Mouse (Mus musculus) liver, postnatal 0 days (tissue): ENCODE measurements around the gene Msh5. TPM values are rescaled to one million over a fixed set of nuclear protein-coding genes. Genes with fewer than 3 reads are reported as not detected.

Source experiments
- ATAC-seq: fragments of 200-750 bp; cut with Nextera tagmentation; 2 replicates; pipeline ENCODE4 v1.8.0; 2017; ENCODE audit warnings: mild to moderate bottlenecking, moderate library complexity
- DNase-seq: peaks from one replicate; pipeline ENCODE4 v3.0.0-alpha.2; 2016
- H3K27ac ChIP-seq: fragments of 300-500 bp; sonication (generic); 2 replicates; pipeline ENCODE4 v1.5.1; 2014; ENCODE audit warnings: antibody characterized with exemption, moderate library complexity, mild to moderate bottlenecking, low read depth
- H3K27me3 ChIP-seq: fragments of 300-500 bp; sonication (generic); 2 replicates; pipeline ENCODE4 v1.6.1; 2014; ENCODE audit warnings: low read length, control low read depth, mixed read lengths; ENCODE audit not compliant: insufficient read depth
- H3K36me3 ChIP-seq: fragments of 300-500 bp; sonication (generic); replicated peaks from 2 replicates; pipeline ENCODE4 v1.6.1; 2014; ENCODE audit warnings: mild to moderate bottlenecking, control low read depth, low read length, moderate library complexity, mixed read lengths; ENCODE audit not compliant: insufficient read depth
- H3K4me1 ChIP-seq: fragments of 300-500 bp; sonication (generic); 2 replicates; pipeline ENCODE4 v1.6.1; 2014; ENCODE audit warnings: antibody characterized with exemption, mild to moderate bottlenecking, control low read depth; ENCODE audit not compliant: insufficient read depth
- H3K4me2 ChIP-seq: fragments of 300-500 bp; sonication (generic); 2 replicates; pipeline ENCODE4 v1.6.1; 2014; ENCODE audit warnings: low read depth, mild to moderate bottlenecking, low read length, moderate library complexity, mixed read lengths
- H3K4me3 ChIP-seq: fragments of 300-500 bp; sonication (generic); 2 replicates; pipeline ENCODE4 v1.5.1; 2014; ENCODE audit warnings: low read depth, low read length
- H3K9ac ChIP-seq: fragments of 300-500 bp; sonication (generic); replicated peaks from 2 replicates; pipeline ENCODE4 v1.6.1; 2014; ENCODE audit warnings: mild to moderate bottlenecking, moderate library complexity
- H3K9me3 ChIP-seq: fragments of 300-500 bp; sonication (generic); 2 replicates; pipeline ENCODE4 v1.6.1; 2016; ENCODE audit warnings: mild to moderate bottlenecking, control low read depth, low read length, mixed read lengths
- CTCF ChIP-seq: sonication (generic); IDR thresholded peaks from 2 replicates; pipeline ENCODE4 v1.5.1; 2016; ENCODE audit warnings: antibody characterized with exemption, low read depth
- EP300 ChIP-seq: IDR thresholded peaks from 2 replicates; pipeline ENCODE4 v1.6.1; 2016; ENCODE audit warnings: antibody characterized with exemption, low read depth, mild to moderate bottlenecking
- WGBS: fragments of 180-500 bp; shearing (Covaris S2); extraction: QIAGEN DNeasy Blood & Tissue Kit; methylation state at CpG from one replicate; pipeline ENCODE4 v1.1.7; 2014; ENCODE audit not compliant: insufficient replicate concordance; 5-methylcytosine and 5-hydroxymethylcytosine counted together
- polyA plus RNA-seq: library from polyadenylated mRNA; unstranded; fragments of >200 nt; fragmentation: Nextera tagmentation; extraction: Ambion mirVana; gene quantifications from 2 replicates; pipeline ENCODE4 v1.2.1, GENCODE M21; 2015

The Msh5 gene
- polyA plus RNA-seq, 1 experiment from 2014 or later: 4.2 TPM

- no peaks in the 10 kb centered on the region for H3K9me3 ChIP-seq
- H3K36me3 ChIP-seq: peaks cover 3% of the 10 kb centered on the region; the same call in 1 of the 2 replicates
- TF ChIP-seq CTCF (peak; percentile 99), EP300 (no peak)
- peaks cover 25% of the 10 kb centered on the region for H3K4me1 ChIP-seq
- 15% methylated on average over 17 of the region's 17 CpGs for WGBS
- H3K9ac ChIP-seq: no peak overlapping the region; the same call in 1 of the 2 replicates
- H3K4me2 ChIP-seq: peak overlapping the region; percentile 43
- H3K27me3 ChIP-seq: 0 out of 2 replicates have a peak, but pooled peaks cover 3% of the 10 kb centered on the region
- H3K4me3 ChIP-seq: no peak overlapping the region
- ATAC-seq (peak; percentile 20), DNase-seq (peak; percentile 91)
- peak overlapping the region; percentile 53 for H3K27ac ChIP-seq
These were observed 25.3 kb downstream of the Msh5 start for GRCm38 (mm10) chr17:35021163-35021808.

- H3K27me3 ChIP-seq: 0 out of 2 replicates have a peak, but pooled peaks cover 3% of the 10 kb centered on the region
- peaks cover 10% of the 10 kb centered on the region for H3K36me3 ChIP-seq
- DNase-seq (peak; percentile 13), ATAC-seq (no peak)
- no peak overlapping the region for H3K9ac ChIP-seq
- TF ChIP-seq EP300 (no peak), CTCF (no peak)
- no peak overlapping the region for H3K27ac ChIP-seq
- H3K4me2 ChIP-seq: no peak overlapping the region
- 87% methylated on average over 8 of the region's 8 CpGs for WGBS
- no peak overlapping the region for H3K4me3 ChIP-seq
- H3K4me1 ChIP-seq: peaks cover 25% of the 10 kb centered on the region
- no peaks in the 10 kb centered on the region for H3K9me3 ChIP-seq
These were observed 26.0 kb downstream of the Msh5 start for GRCm38 (mm10) chr17:35020551-35020950.

- no peak for TF ChIP-seq EP300
These were observed 26.7 kb downstream of the Msh5 start for GRCm38 (mm10) chr17:35019894-35020293.

GRCm38 (mm10) chr17:35018171-35018570, 28.4 kb downstream of the Msh5 start:
- H3K9me3 ChIP-seq: no peaks in the 10 kb centered on the region
- H3K27me3 ChIP-seq: 0 out of 2 replicates have a peak, but pooled peaks cover under 1% of the 10 kb centered on the region
- no peak for TF ChIP-seq EP300
- no peak for TF ChIP-seq CTCF
- H3K4me3 ChIP-seq: no peak overlapping the region
- peaks cover 34% of the 10 kb centered on the region for H3K36me3 ChIP-seq
- H3K9ac ChIP-seq: no peak overlapping the region
- no peak for ATAC-seq
- WGBS: 73% methylated on average over 3 of the region's 3 CpGs
- no peak overlapping the region for H3K27ac ChIP-seq
- H3K4me2 ChIP-seq: no peak overlapping the region
- peak; percentile 11 for DNase-seq
- peaks cover 12% of the 10 kb centered on the region for H3K4me1 ChIP-seq

More at GRCm38 (mm10) chr17:35019894-35020293, 26.7 kb downstream of the Msh5 start:
- no peak overlapping the region for H3K9ac ChIP-seq
- 0 out of 2 replicates have a peak, but pooled peaks cover 3% of the 10 kb centered on the region for H3K27me3 ChIP-seq
- H3K9me3 ChIP-seq: no peaks in the 10 kb centered on the region
- peaks cover 25% of the 10 kb centered on the region for H3K4me1 ChIP-seq
- no peak overlapping the region for H3K27ac ChIP-seq
- 81% methylated on average over 11 of the region's 11 CpGs for WGBS
- no peak overlapping the region for H3K4me3 ChIP-seq
- ATAC-seq: no peak
- no peak overlapping the region for H3K4me2 ChIP-seq
- peak; percentile 13 for DNase-seq
- peaks cover 17% of the 10 kb centered on the region for H3K36me3 ChIP-seq

GRCm38 (mm10) chr17:35017706-35018030, 28.9 kb downstream of the Msh5 start:
- H3K4me2 ChIP-seq: no peak overlapping the region

GRCm38 (mm10) chr17:35016791-35017705, 29.5 kb downstream of the Msh5 start:
- H3K9ac ChIP-seq: no peak overlapping the region
- no peak overlapping the region for H3K27ac ChIP-seq
- DNase-seq (peak; percentile 18), ATAC-seq (peak; percentile 8; the same call in 1 of the 2 replicates)
- H3K27me3 ChIP-seq: no peaks in the 10 kb centered on the region
- 75% methylated on average over 10 of the region's 10 CpGs for WGBS
- H3K36me3 ChIP-seq: peaks cover 45% of the 10 kb centered on the region
- no peak for TF ChIP-seq CTCF
- TF ChIP-seq EP300: no peak
- H3K4me2 ChIP-seq: no peak overlapping the region
- no peak overlapping the region for H3K4me3 ChIP-seq
- H3K9me3 ChIP-seq: no peaks in the 10 kb centered on the region
- H3K4me1 ChIP-seq: peaks cover 10% of the 10 kb centered on the region

More at GRCm38 (mm10) chr17:35017706-35018030, 28.9 kb downstream of the Msh5 start:
- no peaks in the 10 kb centered on the region for H3K27me3 ChIP-seq
- H3K27ac ChIP-seq: no peak overlapping the region
- ATAC-seq: no peak
- 71% methylated on average over 14 of the region's 14 CpGs for WGBS
- no peak overlapping the region for H3K4me3 ChIP-seq
- no peak overlapping the region for H3K9ac ChIP-seq
- TF ChIP-seq EP300: no peak
- no peak for TF ChIP-seq CTCF
- H3K36me3 ChIP-seq: peaks cover 39% of the 10 kb centered on the region
- H3K9me3 ChIP-seq: no peaks in the 10 kb centered on the region
- DNase-seq: peak; percentile 15
- H3K4me1 ChIP-seq: peaks cover 10% of the 10 kb centered on the region
